In genomic region chr7:81111729-81112128, GRCm38 (mm10) we compare ENCODE assay signal across 20 mouse cellular contexts. TPM values are rescaled to one million over a fixed set of nuclear protein-coding genes. Genes with fewer than 3 reads are reported as not detected.
DNase-seq lines count a peak whose midpoint lies in the region; ATAC-seq lines count a peak whose summit lies in the region.
"Had no signal": no experiment of that assay in that cellular context is flagged by ENCODE, and none has a peak within 500 bp of the region (broad histone marks: within the 10 kb centered on the region; RNA-seq: fewer than 3 reads in every experiment).

No protein-coding gene starts in this region.

- H3K27ac ChIP-seq in liver, embryonic 16.5 days (ENCODE audit: low read length) = no peak overlapping the region
- H3K27ac ChIP-seq in liver, embryonic 11.5 days (ENCODE audit: low read depth, low read length) = no peak overlapping the region
- H3K27ac ChIP-seq: embryonic facial prominence, embryonic 12.5 days; hindbrain, embryonic 12.5 days; liver, embryonic 13.5 days; neural tube, embryonic 12.5 days had no signal

- peak; percentile 64 for ATAC-seq in liver, embryonic 16.5 days (ENCODE audit: low read depth)
- no peak for ATAC-seq in liver, embryonic 11.5 days (replicated peaks; ENCODE audit: low FRiP score)
- ATAC-seq: forebrain, embryonic 16.5 days; inflammation-experienced regulatory T-cells, adult 6 months had no signal

- H3K9me3 ChIP-seq in liver, embryonic 16.5 days (replicated peaks; ENCODE audit: control insufficient read depth, low read length) = no peaks in the 10 kb centered on the region
- no peaks in the 10 kb centered on the region for H3K9me3 ChIP-seq in liver, embryonic 11.5 days (ENCODE audit: control insufficient read depth, low read length)
- H3K9me3 ChIP-seq: embryonic facial prominence, embryonic 12.5 days; hindbrain, embryonic 12.5 days; liver, embryonic 13.5 days; megakaryocyte, embryonic 14.5 days; neural tube, embryonic 12.5 days had no signal

- no peaks in the 10 kb centered on the region for H3K36me3 ChIP-seq in liver, embryonic 16.5 days (ENCODE audit: control insufficient read depth, insufficient read depth)
- no peaks in the 10 kb centered on the region for H3K36me3 ChIP-seq in liver, embryonic 11.5 days (ENCODE audit: control insufficient read depth, insufficient read depth, low read length)
- H3K36me3 ChIP-seq: embryonic facial prominence, embryonic 12.5 days; hindbrain, embryonic 12.5 days; liver, embryonic 13.5 days; neural tube, embryonic 12.5 days had no signal

- 69% methylated on average over 2 of the region's 2 CpGs for WGBS in liver, embryonic 16.5 days (ENCODE audit: insufficient replicate concordance)
- 95% methylated on average over 2 of the region's 2 CpGs for WGBS in liver, embryonic 11.5 days

- H3K4me2 ChIP-seq in liver, embryonic 16.5 days (ENCODE audit: low read depth, low read length) = no peak overlapping the region
- H3K4me2 ChIP-seq in liver, embryonic 11.5 days = no peak overlapping the region
- H3K4me2 ChIP-seq: embryonic facial prominence, embryonic 12.5 days; hindbrain, embryonic 12.5 days; liver, embryonic 13.5 days; neural tube, embryonic 12.5 days had no signal

- no peak overlapping the region for H3K4me3 ChIP-seq in liver, embryonic 16.5 days (ENCODE audit: low read depth, low read length)
- H3K4me3 ChIP-seq in liver, embryonic 11.5 days (ENCODE audit: low read depth, low read length) = no peak overlapping the region
- H3K4me3 ChIP-seq: embryonic facial prominence, embryonic 12.5 days; hindbrain, embryonic 12.5 days; liver, embryonic 13.5 days; megakaryocyte, embryonic 14.5 days; neural tube, embryonic 12.5 days had no signal

- DNase-seq in cerebellum, postnatal 10 days = peak; percentile 37 to 41
- DNase-seq in cerebellum, adult 11 months = no peak
- DNase-seq in liver, embryonic 11.5 days (ENCODE audit: low spot score) = no peak
- peak; percentile 77 to 79 for DNase-seq in adrenal gland, postnatal 36 days
- peak; percentile 35 to 65 for DNase-seq in kidney, postnatal 4 days
- no peak for DNase-seq in thymus, postnatal 25 days
- no peak for DNase-seq in urinary bladder, postnatal 14 days (ENCODE audit: low spot score)
- DNase-seq: cerebellum, adult 18-20 months; liver, embryonic 13.5 days; lung, postnatal 10 days; right cerebral cortex, postnatal 14 days; thymus, postnatal 4 days had no signal

- H3K9ac ChIP-seq in liver, embryonic 16.5 days (ENCODE audit: low read depth, low read length) = no peak overlapping the region
- H3K9ac ChIP-seq in liver, embryonic 11.5 days (ENCODE audit: low read depth, low read length) = no peak overlapping the region
- H3K9ac ChIP-seq: embryonic facial prominence, embryonic 12.5 days; hindbrain, embryonic 12.5 days; liver, embryonic 13.5 days; neural tube, embryonic 12.5 days had no signal

- H3K4me1 ChIP-seq in liver, embryonic 16.5 days (ENCODE audit: control insufficient read depth, low read depth, low read length) = peaks cover 3% of the 10 kb centered on the region; the same call in 1 of the 2 replicates
- H3K4me1 ChIP-seq in liver, embryonic 11.5 days (replicated peaks; ENCODE audit: control insufficient read depth, insufficient read depth, low read length) = peaks cover 2% of the 10 kb centered on the region
- H3K4me1 ChIP-seq: liver, embryonic 13.5 days; neural tube, embryonic 12.5 days had no signal

- H3K27me3 ChIP-seq in liver, embryonic 16.5 days (ENCODE audit: control insufficient read depth, insufficient read depth, low read depth, low read length) = no peaks in the 10 kb centered on the region
- no peaks in the 10 kb centered on the region for H3K27me3 ChIP-seq in liver, embryonic 11.5 days (replicated peaks; ENCODE audit: control insufficient read depth, insufficient read depth, low read length)
- H3K27me3 ChIP-seq: embryonic facial prominence, embryonic 12.5 days; neural tube, embryonic 12.5 days had no signal

RNA-seq across cellular contexts. Expression of gene Slc28a1, which starts 2.9 kb away (rescaled TPM):
- 0.90 and 0.96 TPM in 2 replicates for polyA plus RNA-seq in liver, embryonic 16.5 days (2015; fragmentation: Nextera tagmentation; extraction: Ambion mirVana)
- 0.58 and 0.67 TPM in 2 replicates for polyA plus RNA-seq in liver, embryonic 11.5 days (2014; fragmentation: Nextera tagmentation; extraction: Ambion mirVana)
- total RNA-seq in adrenal gland, postnatal 36 days (2021) = under 1 TPM; 0.13 to 0.17 TPM
- total RNA-seq: MEL had no signal
- polyA plus RNA-seq: embryonic facial prominence, embryonic 12.5 days; forebrain, embryonic 16.5 days; hindbrain, embryonic 12.5 days; inflammation-experienced regulatory T-cells, adult 6 months; neural tube, embryonic 12.5 days had no signal

RNA-seq across cellular contexts. Expression of gene Alpk3, which starts 54.3 kb away (rescaled TPM):
- polyA plus RNA-seq in liver, embryonic 16.5 days (2015; fragmentation: Nextera tagmentation; extraction: Ambion mirVana) = 0.09 and 0.20 TPM in 2 replicates
- 0.16 and 0.33 TPM in 2 replicates for polyA plus RNA-seq in liver, embryonic 11.5 days (2014; fragmentation: Nextera tagmentation; extraction: Ambion mirVana)
- total RNA-seq in adrenal gland, postnatal 36 days (2021) = under 1 TPM; 0.23 to 0.26 TPM

Comparison
In these comparisons a context has a peak if more than half of its experiments do, and no peak if none do; other contexts are left out.
1. DNase-seq: peak in cerebellum, postnatal 10 days (2 of 2), adrenal gland, postnatal 36 days (2 of 2) and kidney, postnatal 4 days (2 of 2); none in cerebellum, adult 11 months (single experiment), liver, embryonic 11.5 days (single experiment), thymus, postnatal 25 days (single experiment) and urinary bladder, postnatal 14 days (single experiment).